Mouse (Mus musculus) cerebellum, adult 2 months (tissue): ENCODE measurements at regions not wholly inside any gene's neighbourhood (a gene's known extent, or its start where the extent isn't known, plus 50 kb on each side); places are given as distances from the start of the nearest gene placed in this dataset.

ENCODE experiments used
- CTCF ChIP-seq: fragments of 200-500 bp; IDR thresholded peaks from 2 replicates; pipeline ENCODE4 v1.5.1; 2011; ENCODE audit warnings: low read depth, mild to moderate bottlenecking, control low read depth, low read length, moderate library complexity, borderline replicate concordance; ENCODE audit not compliant: insufficient read depth
- POLR2A ChIP-seq: fragments of 200-500 bp; IDR thresholded peaks from 2 replicates; pipeline ENCODE4 v1.6.1; 2011; ENCODE audit warnings: low read length, control low read depth, borderline replicate concordance; ENCODE audit not compliant: insufficient read depth

DNA sequence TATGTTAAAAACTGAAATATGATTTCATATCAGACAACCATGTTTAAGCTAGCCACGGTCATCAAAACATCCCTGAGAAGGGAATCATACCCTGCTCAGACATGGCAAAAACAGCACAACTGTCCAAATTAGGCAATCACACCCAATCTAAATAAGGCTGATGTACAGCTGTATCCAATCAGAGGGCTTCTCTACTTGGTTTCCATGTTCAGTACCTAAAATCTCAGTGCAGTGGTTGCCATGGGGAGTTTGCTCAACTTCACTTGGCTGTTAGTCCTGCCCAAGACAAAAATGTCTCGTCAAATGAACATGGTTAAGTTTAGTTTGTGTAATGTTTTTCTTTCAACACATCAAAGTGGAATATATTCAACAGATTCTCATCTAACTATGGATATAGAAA, 987.0 kb downstream of the Cdh9 start:
- TF ChIP-seq CTCF (no peak), POLR2A (no peak)
